In the genomic region with DNA sequence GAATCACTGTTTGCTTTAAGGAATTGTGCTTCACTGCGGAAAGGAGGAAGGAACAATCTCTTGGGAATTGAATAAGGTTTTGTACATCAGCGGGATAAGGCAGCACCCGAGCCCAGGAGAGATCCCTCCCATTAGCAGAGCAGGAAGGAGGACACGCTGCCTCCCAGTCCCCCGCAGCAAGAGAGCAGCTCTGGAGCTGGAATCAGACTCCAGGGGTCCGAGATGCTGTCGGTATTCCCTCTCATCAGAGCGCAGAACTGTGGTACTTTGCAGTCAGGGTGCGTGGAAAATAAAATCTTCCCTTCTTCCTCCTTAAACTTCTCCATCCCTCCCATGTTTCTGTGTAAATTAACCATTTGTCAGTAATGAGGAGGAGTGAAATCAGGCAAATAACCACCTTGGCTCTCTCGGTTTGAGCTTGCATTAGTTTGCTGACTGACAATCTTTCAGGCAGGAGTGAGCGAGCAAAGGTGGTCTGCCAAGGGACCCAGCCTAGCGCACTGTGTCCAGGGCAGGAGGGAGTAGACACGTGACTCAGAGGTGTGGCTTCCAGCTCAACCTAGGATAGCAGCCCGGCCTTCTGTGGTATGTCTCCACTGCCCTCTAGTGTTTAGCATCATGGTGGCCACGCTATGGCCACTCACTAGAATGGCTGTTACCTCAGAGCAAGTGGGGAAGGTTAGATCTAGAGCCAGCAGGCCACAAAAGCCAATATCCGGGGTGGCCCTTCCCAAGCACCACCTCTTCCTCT, we compare ENCODE assay signal across 8 mouse cellular contexts. TPM values are rescaled to one million over a fixed set of nuclear protein-coding genes. Genes with fewer than 3 reads are reported as not detected.
A peak's percentile ranks its signal among the peaks of the same experiment; 100 is the strongest.
DNase-seq lines count a peak whose midpoint lies in the region; ATAC-seq and TF ChIP-seq lines count a peak whose summit lies in the region.

No protein-coding gene starts in this region.

- peaks cover 3% of the 10 kb centered on the region for H3K9me3 ChIP-seq in CH12.LX (replicated peaks; ENCODE audit: low read length)
- H3K9me3 ChIP-seq in embryonic facial prominence, embryonic 14.5 days (ENCODE audit: control insufficient read depth, low read length) = no peaks in the 10 kb centered on the region
- H3K9me3 ChIP-seq in heart, embryonic 14.5 days (ENCODE audit: control insufficient read depth, low read length) = peaks cover 3% of the 10 kb centered on the region; the same call in 1 of the 2 replicates
- H3K9me3 ChIP-seq in kidney, embryonic 16.5 days (ENCODE audit: low read length) = no peaks in the 10 kb centered on the region
- no peaks in the 10 kb centered on the region for H3K9me3 ChIP-seq in liver, embryonic 13.5 days (replicated peaks)

- dilution Hi-C loops in CH12.LX (cut with MboI; ENCODE audit: extremely low pct_ligation_motif_present, extremely low pct_unique_long_range_greater_than_20kb, low sequenced_read_pairs) = no loop called here

- H3K4me3 ChIP-seq in CH12.LX (replicated peaks in 1 of 3; ENCODE audit: low read depth in 2 of 3, low read length in 2 of 3, poor library complexity in 1 of 3) = no peak overlapping the region
- H3K4me3 ChIP-seq in bone marrow macrophage, adult 2 months (ENCODE audit: insufficient read depth, low read length) = no peak overlapping the region
- peak overlapping the region; percentile 32 for H3K4me3 ChIP-seq in embryonic facial prominence, embryonic 14.5 days (ENCODE audit: low read depth, low read length)
- H3K4me3 ChIP-seq in heart, embryonic 14.5 days (ENCODE audit: control insufficient read depth in 1 of 2, insufficient read depth in 1 of 2, low read depth in 1 of 2, low read length in 2 of 2) = peak overlapping the region; percentile 41 to 45
- H3K4me3 ChIP-seq in kidney, embryonic 16.5 days (ENCODE audit: low read length) = peak overlapping the region; percentile 46
- no peak overlapping the region for H3K4me3 ChIP-seq in liver, embryonic 13.5 days (replicated peaks)

- H3K4me2 ChIP-seq in CH12.LX (ENCODE audit: insufficient read depth, low read depth, poor library complexity, severe bottlenecking) = no peak overlapping the region
- peak overlapping the region; percentile 63 for H3K4me2 ChIP-seq in embryonic facial prominence, embryonic 14.5 days (ENCODE audit: low read depth, low read length)
- H3K4me2 ChIP-seq in heart, embryonic 14.5 days (ENCODE audit: low read length) = peak overlapping the region; percentile 84
- H3K4me2 ChIP-seq in kidney, embryonic 16.5 days (replicated peaks; ENCODE audit: low read depth, low read length) = peak overlapping the region; percentile 78
- H3K4me2 ChIP-seq in liver, embryonic 13.5 days = peak overlapping the region; percentile 48

- no peak overlapping the region for H3K27ac ChIP-seq in CH12.LX (ENCODE audit: insufficient read depth, low read depth)
- no peak overlapping the region for H3K27ac ChIP-seq in bone marrow macrophage, adult 2 months (ENCODE audit: insufficient read depth, low read depth, low read length)
- H3K27ac ChIP-seq in embryonic facial prominence, embryonic 14.5 days (replicated peaks; ENCODE audit: low read depth, low read length) = no peak overlapping the region
- H3K27ac ChIP-seq in heart, embryonic 14.5 days (replicated peaks in 1 of 2; ENCODE audit: control insufficient read depth in 1 of 2, insufficient read depth in 1 of 2, low read depth in 2 of 2, low read length in 2 of 2) = no peak overlapping the region
- H3K27ac ChIP-seq in kidney, embryonic 16.5 days (ENCODE audit: low read length) = no peak overlapping the region
- H3K27ac ChIP-seq in liver, embryonic 13.5 days = no peak overlapping the region

- TF ChIP-seq POLR2A in CH12.LX (IDR thresholded peaks at IDR 0.05; ENCODE audit: low read depth, low read length) = no peak
- no peak for TF ChIP-seq POLR2A in bone marrow macrophage, adult 2 months (IDR thresholded peaks at IDR 0.05; ENCODE audit: borderline replicate concordance, low read depth, low read length)

- peaks cover 6 to 25% of the 10 kb centered on the region in 2 experiments; a peak in 3 of 4 replicates for H3K4me1 ChIP-seq in CH12.LX (ENCODE audit: control insufficient read depth in 1 of 2, insufficient read depth in 2 of 2)
- no peaks in the 10 kb centered on the region for H3K4me1 ChIP-seq in bone marrow macrophage, adult 2 months (ENCODE audit: control insufficient read depth, insufficient read depth, low read length)
- H3K4me1 ChIP-seq in embryonic facial prominence, embryonic 14.5 days (ENCODE audit: control insufficient read depth, insufficient read depth, low read length) = no peaks in the 10 kb centered on the region
- peaks cover 0 to 3% of the 10 kb centered on the region in 2 experiments; a peak in 1 of 4 replicates for H3K4me1 ChIP-seq in heart, embryonic 14.5 days (ENCODE audit: control insufficient read depth in 2 of 2, insufficient read depth in 2 of 2, low read length in 2 of 2)
- H3K4me1 ChIP-seq in kidney, embryonic 16.5 days (ENCODE audit: insufficient read depth, low read length) = peaks cover 5% of the 10 kb centered on the region; the same call in 1 of the 2 replicates
- H3K4me1 ChIP-seq in liver, embryonic 13.5 days (replicated peaks) = peaks cover 5% of the 10 kb centered on the region; the same call in 1 of the 2 replicates

- WGBS in embryonic facial prominence, embryonic 14.5 days = 5% methylated on average over 16 of the region's 16 CpGs
- 1% methylated on average over 16 of the region's 16 CpGs for WGBS in heart, embryonic 14.5 days
- WGBS in kidney, embryonic 16.5 days = 3% methylated on average over 16 of the region's 16 CpGs
- 13% methylated on average over 16 of the region's 16 CpGs for WGBS in liver, embryonic 13.5 days (ENCODE audit: insufficient replicate concordance)

- peak; percentile 99 for ATAC-seq in embryonic facial prominence, embryonic 14.5 days (ENCODE audit: low read depth)
- ATAC-seq in heart, embryonic 14.5 days (ENCODE audit: insufficient number of reproducible peaks, insufficient read depth, low FRiP score, low read depth) = peak; percentile 96
- ATAC-seq in kidney, embryonic 16.5 days (ENCODE audit: low FRiP score, low TSS enrichment) = peak; percentile 99
- ATAC-seq in liver, embryonic 13.5 days (ENCODE audit: low read depth) = peak; percentile 90

- no peak for TF ChIP-seq EP300 in CH12.LX (IDR thresholded peaks at IDR 0.05; ENCODE audit: low read length)

- no peak overlapping the region for H3K9ac ChIP-seq in CH12.LX (ENCODE audit: insufficient read depth, low read depth)
- H3K9ac ChIP-seq in embryonic facial prominence, embryonic 14.5 days (ENCODE audit: low read depth, low read length) = peak overlapping the region; percentile 37
- peak overlapping the region; percentile 67 for H3K9ac ChIP-seq in heart, embryonic 14.5 days (ENCODE audit: low read length)
- peak overlapping the region; percentile 67 for H3K9ac ChIP-seq in kidney, embryonic 16.5 days (replicated peaks; ENCODE audit: low read length)
- no peak overlapping the region for H3K9ac ChIP-seq in liver, embryonic 13.5 days

- TF ChIP-seq RAD21 in CH12.LX (IDR thresholded peaks at IDR 0.05; ENCODE audit: low read depth, low read length) = peak; percentile 87

- TF ChIP-seq CTCF in CH12.LX (conservative IDR thresholded peaks at IDR 0.05 in 1 of 2, IDR thresholded peaks at IDR 0.05 in 1 of 2; ENCODE audit: low read depth in 2 of 2, low read length in 2 of 2) = peak; percentile 30 to 90; a peak in 3 of 4 replicates
- 0 out of 2 replicates have a peak, but pooled peaks have one; percentile 14 for TF ChIP-seq CTCF in bone marrow macrophage, adult 2 months (IDR thresholded peaks at IDR 0.05; ENCODE audit: low read depth, low read length)

- H3K27me3 ChIP-seq in CH12.LX (replicated peaks) = no peaks in the 10 kb centered on the region
- H3K27me3 ChIP-seq in embryonic facial prominence, embryonic 14.5 days (replicated peaks; ENCODE audit: control insufficient read depth, insufficient read depth, low read length) = no peaks in the 10 kb centered on the region
- H3K27me3 ChIP-seq in heart, embryonic 14.5 days (ENCODE audit: control insufficient read depth, insufficient read depth, low read length) = no peaks in the 10 kb centered on the region
- H3K27me3 ChIP-seq in kidney, embryonic 16.5 days (ENCODE audit: insufficient read depth, low read length) = no peaks in the 10 kb centered on the region
- no peaks in the 10 kb centered on the region for H3K27me3 ChIP-seq in liver, embryonic 13.5 days

- H3K36me3 ChIP-seq in CH12.LX (replicated peaks in 1 of 2; ENCODE audit: control insufficient read depth in 1 of 2, insufficient read depth in 1 of 2, low read length in 1 of 2) = peaks cover 6 to 58% of the 10 kb centered on the region in 2 experiments
- 0 out of 2 replicates have a peak, but pooled peaks cover 5% of the 10 kb centered on the region for H3K36me3 ChIP-seq in embryonic facial prominence, embryonic 14.5 days (ENCODE audit: control insufficient read depth, insufficient read depth, low read length)
- peaks cover 5% of the 10 kb centered on the region; the same call in 1 of the 2 replicates for H3K36me3 ChIP-seq in heart, embryonic 14.5 days (ENCODE audit: control insufficient read depth, insufficient read depth, low read length)
- H3K36me3 ChIP-seq in kidney, embryonic 16.5 days (ENCODE audit: insufficient read depth, low read length) = no peaks in the 10 kb centered on the region
- peaks cover 11% of the 10 kb centered on the region; the same call in 1 of the 2 replicates for H3K36me3 ChIP-seq in liver, embryonic 13.5 days

- DNase-seq in CH12.LX (ENCODE audit: extremely low read depth) = peak; percentile 60
- peak; percentile 90 for DNase-seq in embryonic facial prominence, embryonic 14.5 days (ENCODE audit: low spot score)
- peak; percentile 42 for DNase-seq in liver, embryonic 13.5 days
- DNase-seq in naive thymus-derived CD4-positive, alpha-beta T cell, adult 2 months (ENCODE audit: low read depth) = peak; percentile 1
- peak; percentile 35 for DNase-seq in thymus, postnatal 0 days (ENCODE audit: low spot score)

- in situ Hi-C loops in CH12.LX (cut with MboI; ENCODE audit: low pct_ligation_motif_present, low pct_unique_long_range_greater_than_20kb, low sequenced_read_pairs) = loop anchor here (10.0 kb wide), 1 partner anchor 150 kb away; a partner anchor contains a TSS

- H3K79me2 ChIP-seq in CH12.LX (replicated peaks; ENCODE audit: control insufficient read depth, extremely low read depth, insufficient read depth, poor library complexity, severe bottlenecking) = no peaks in the 10 kb centered on the region

RNA-seq across cellular contexts. Expression of a gene that starts 15.4 kb away (rescaled TPM):
- not detected in 2 replicates for total RNA-seq in CH12.LX (2012; rRNA removed)
- not detected in 2 replicates for total RNA-seq in CH12.LX (2014; rRNA removed)
- polyA plus RNA-seq in CH12.LX (2012; ENCODE audit: insufficient read length, low read depth) = 0.10 TPM in 1 of 2 replicates, not detected in the other
- polyA plus RNA-seq in bone marrow macrophage, adult 2 months (2012; ENCODE audit: insufficient read depth, insufficient read length, missing spikeins) = not detected in 2 replicates
- 0.25 and 0.60 TPM in 2 replicates for polyA plus RNA-seq in embryonic facial prominence, embryonic 14.5 days (2014; fragmentation: Nextera tagmentation; extraction: Ambion mirVana)
- polyA plus RNA-seq in heart, embryonic 14.5 days (2014; fragmentation: Nextera tagmentation; extraction: Ambion mirVana) = 0.13 and 0.23 TPM in 2 replicates
- 0.92 and 1.1 TPM in 2 replicates for polyA plus RNA-seq in kidney, embryonic 16.5 days (2015; fragmentation: Nextera tagmentation; extraction: Ambion mirVana)
- 0.35 and 0.39 TPM in 2 replicates for polyA plus RNA-seq in liver, embryonic 13.5 days (2015; fragmentation: Nextera tagmentation; extraction: Ambion mirVana)
- polyA plus RNA-seq in thymus, postnatal 0 days (2015; fragmentation: Nextera tagmentation; extraction: Ambion mirVana) = 0.22 and 0.38 TPM in 2 replicates

RNA-seq across cellular contexts. Expression of a gene that starts 33.4 kb away (rescaled TPM):
- total RNA-seq in CH12.LX (2012; rRNA removed) (0.21 and 0.80 TPM in 2 replicates), CH12.LX (2014; rRNA removed) (0.01 and 0.04 TPM in 2 replicates)
- 0.05 and 0.16 TPM in 2 replicates for polyA plus RNA-seq in CH12.LX (2012; ENCODE audit: insufficient read length, low read depth)
- polyA plus RNA-seq in bone marrow macrophage, adult 2 months (2012; ENCODE audit: insufficient read depth, insufficient read length, missing spikeins) = not detected in 2 replicates
- 0.84 and 1.1 TPM in 2 replicates for polyA plus RNA-seq in embryonic facial prominence, embryonic 14.5 days (2014; fragmentation: Nextera tagmentation; extraction: Ambion mirVana)
- polyA plus RNA-seq in heart, embryonic 14.5 days (2014; fragmentation: Nextera tagmentation; extraction: Ambion mirVana) = 0.08 and 0.20 TPM in 2 replicates
- 0.58 and 1.1 TPM in 2 replicates for polyA plus RNA-seq in kidney, embryonic 16.5 days (2015; fragmentation: Nextera tagmentation; extraction: Ambion mirVana)
- polyA plus RNA-seq in liver, embryonic 13.5 days (2015; fragmentation: Nextera tagmentation; extraction: Ambion mirVana) = 0.06 TPM in 2 replicates
- 0.09 and 0.14 TPM in 2 replicates for polyA plus RNA-seq in thymus, postnatal 0 days (2015; fragmentation: Nextera tagmentation; extraction: Ambion mirVana)

Comparison
In these comparisons a context has a peak if more than half of its experiments do, and no peak if none do; other contexts are left out.
1. DNase-seq: peak in every context shown above with its lines; median percentile 90 in embryonic facial prominence, embryonic 14.5 days; 60 in CH12.LX; 42 in liver, embryonic 13.5 days; 35 in thymus, postnatal 0 days; 1 in naive thymus-derived CD4-positive, alpha-beta T cell, adult 2 months.
2. H3K4me3 ChIP-seq: peak in embryonic facial prominence, embryonic 14.5 days (single experiment), heart, embryonic 14.5 days (2 of 2) and kidney, embryonic 16.5 days (single experiment); none in CH12.LX (0 of 3), bone marrow macrophage, adult 2 months (single experiment) and liver, embryonic 13.5 days (single experiment).
3. H3K9ac ChIP-seq: peak in embryonic facial prominence, embryonic 14.5 days (single experiment), heart, embryonic 14.5 days (single experiment) and kidney, embryonic 16.5 days (single experiment); none in CH12.LX (single experiment) and liver, embryonic 13.5 days (single experiment).
4. Peak in every context shown above with its lines, with median percentiles within 50 percentile points of each other: ATAC-seq.